Mouse (Mus musculus): ENCODE measurements around the gene Asb12.
"Not testable (repeated sequence)": the region's sequence is repeated elsewhere in the genome, so short reads cannot be mapped to it uniquely, and the experiment has no call there.

DNA sequence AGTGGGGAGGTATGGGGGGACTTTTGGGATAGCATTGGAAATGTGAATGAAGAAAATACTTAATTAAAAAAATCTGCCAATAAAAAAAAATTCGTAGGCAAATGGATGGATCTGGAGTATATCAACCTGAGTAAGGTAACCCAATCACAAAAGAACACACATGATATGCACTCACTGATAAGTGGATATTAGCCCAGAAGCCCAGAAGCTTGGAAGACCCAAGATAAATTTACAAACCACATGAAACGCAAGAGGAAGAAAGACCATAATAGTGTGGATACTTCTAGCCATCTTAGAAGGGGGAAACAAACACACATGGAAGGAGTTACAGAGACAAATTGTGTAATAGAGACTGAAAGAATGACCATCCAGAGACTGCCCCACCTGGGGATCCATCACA lies 22.3 kb downstream of the Asb12 start:
- not testable (repeated sequence) for TF ChIP-seq POLR2A (IDR thresholded peaks at IDR 0.05; ENCODE audit: insufficient read depth, low read length); CTCF (IDR thresholded peaks at IDR 0.05; ENCODE audit: low read depth, low read length)
